Mouse (Mus musculus) macrophage (primary cell): ENCODE results near the gene Vars. TPM values are rescaled to one million over a fixed set of nuclear protein-coding genes. Genes with fewer than 3 reads are reported as not detected.
A peak's percentile ranks its signal among the peaks of the same experiment; 100 is the strongest.
"Not testable (repeated sequence)": the region's sequence is repeated elsewhere in the genome, so short reads cannot be mapped to it uniquely, and the experiment has no call there.

Source experiments
- H3K27ac ChIP-seq: fragments of 350-480 bp; formaldehyde crosslinking; 2 replicates; pipeline ENCODE4 v1.9.0; 2021
- H3K36me3 ChIP-seq: fragments of 350-480 bp; formaldehyde crosslinking; 2 replicates; pipeline ENCODE4 v1.9.0; 2021; ENCODE audit errors: inconsistent target
- H3K4me3 ChIP-seq: fragments of 350-480 bp; formaldehyde crosslinking; 2 replicates; pipeline ENCODE4 v1.9.0; 2021; ENCODE audit errors: inconsistent target
- H3K79me2 ChIP-seq: fragments of 350-480 bp; formaldehyde crosslinking; 2 replicates; pipeline ENCODE4 v1.9.0; 2021; ENCODE audit errors: inconsistent target
- WGBS: methylation state at CpG from one replicate; pipeline ENCODE4 v1.1.7; 2026; ENCODE audit warnings: inconsistent platforms; ENCODE audit not compliant: missing documents; 5-methylcytosine and 5-hydroxymethylcytosine counted together
- polyA plus RNA-seq: library from polyadenylated mRNA; stranded (reverse); fragments of 250-400 nt; gene quantifications from 3 replicates; pipeline ENCODE4 v1.2.4, GENCODE M21; 2018; ENCODE audit warnings: inconsistent platforms

Gene Vars
- polyA plus RNA-seq, 1 experiment from 2014 or later = 7.7 TPM

DNA sequence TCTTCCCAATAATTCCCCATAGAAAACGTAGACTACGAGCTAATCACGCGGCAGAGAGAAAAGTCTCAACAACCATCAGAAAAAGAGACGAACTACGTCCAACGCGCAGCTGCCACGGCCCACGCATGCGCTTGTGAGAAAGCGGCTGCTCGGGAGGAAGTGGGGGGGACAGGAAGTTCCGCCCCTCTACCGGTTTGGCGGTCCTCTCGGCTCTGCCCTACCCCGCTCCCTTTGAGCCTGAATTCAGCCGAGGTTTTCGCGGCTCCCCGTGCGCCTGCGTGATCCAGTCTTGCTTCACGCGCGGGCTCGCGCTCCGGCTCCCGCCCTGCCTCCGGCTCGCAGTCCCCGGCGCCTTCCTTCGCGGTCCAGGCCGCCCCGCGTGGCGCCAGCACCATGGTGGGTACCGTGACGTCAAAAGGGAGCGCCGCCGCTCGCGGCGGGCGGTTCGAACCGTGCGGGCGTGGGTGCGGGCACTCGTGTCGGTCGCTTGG is 19.1 kb upstream of the Vars start, which contains the start of gene Lsm2:
Gene Lsm2 (plus strand): TSS at position 173 of the 491 bp plus-strand sequence.
- Histone ChIP-seq H3K79me2 (peaks cover 31% of the 10 kb centered on the region), H3K4me3 (peak within 1 kb of the TSS; percentile 84), H3K36me3 (peaks cover 11% of the 10 kb centered on the region; the same call in 1 of the 2 replicates), H3K27ac (peak within 1 kb of the TSS; percentile 68)
- 1% methylated on average over 55 of the region's 58 CpGs for WGBS

DNA sequence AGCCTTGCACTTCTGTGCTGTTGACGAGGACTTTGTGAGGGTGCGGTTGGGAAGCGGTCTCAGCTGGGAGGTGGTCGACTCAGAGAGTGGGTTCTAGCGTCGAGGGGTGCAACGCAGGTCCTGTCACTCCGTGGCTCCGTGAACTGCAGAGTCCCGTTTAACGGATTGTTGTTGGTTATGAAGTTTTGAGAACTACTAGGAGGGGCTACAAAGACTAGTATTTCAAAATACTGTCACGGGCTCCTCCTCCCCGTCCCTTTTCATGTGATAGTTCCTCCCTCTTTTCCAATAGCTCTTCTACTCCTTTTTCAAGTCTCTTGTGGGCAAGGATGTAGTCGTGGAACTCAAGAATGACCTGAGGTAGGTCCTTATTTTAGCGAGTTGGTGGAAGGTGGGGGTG is 18.5 kb upstream of the Vars start:
- peak overlapping the region; percentile 68 for H3K27ac ChIP-seq
- H3K79me2 ChIP-seq = peaks cover 31% of the 10 kb centered on the region
- WGBS = 1% methylated on average over 15 of the region's 15 CpGs
- peak overlapping the region; percentile 84 for H3K4me3 ChIP-seq
- H3K36me3 ChIP-seq = peaks cover 11% of the 10 kb centered on the region; the same call in 1 of the 2 replicates

DNA sequence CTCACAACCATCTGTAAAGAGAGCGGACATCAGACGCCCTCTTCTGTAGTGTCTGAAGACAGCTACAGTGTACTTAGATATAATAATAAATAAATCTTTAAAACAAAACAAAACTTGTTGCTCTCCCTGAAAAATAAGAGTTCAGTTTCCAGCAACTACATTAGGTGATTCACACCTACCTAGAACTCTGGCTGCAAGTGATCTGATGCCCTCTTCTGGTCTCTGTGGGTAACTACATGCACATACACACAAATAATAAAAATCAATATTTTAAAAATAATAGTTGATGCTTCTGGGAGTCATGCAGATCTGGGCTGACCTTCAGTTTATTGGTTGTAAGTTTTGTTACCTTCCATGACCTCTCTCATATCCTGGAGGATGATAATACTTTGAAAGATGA is 16.6 kb upstream of the Vars start:
- peaks cover 11% of the 10 kb centered on the region; the same call in 1 of the 2 replicates for H3K36me3 ChIP-seq
- H3K27ac ChIP-seq = no peak overlapping the region
- H3K4me3 ChIP-seq = no peak overlapping the region
- H3K79me2 ChIP-seq = peaks cover 31% of the 10 kb centered on the region
- WGBS = 94% methylated on average over 2 of the region's 2 CpGs

- Histone ChIP-seq H3K36me3 (no peaks in the 10 kb centered on the region), H3K79me2 (peaks cover 34% of the 10 kb centered on the region), H3K27ac (no peak overlapping the region), H3K4me3 (no peak overlapping the region)
Observed at GRCm38 (mm10) chr17:34994751-34995150, 6.0 kb upstream of the Vars start.

DNA sequence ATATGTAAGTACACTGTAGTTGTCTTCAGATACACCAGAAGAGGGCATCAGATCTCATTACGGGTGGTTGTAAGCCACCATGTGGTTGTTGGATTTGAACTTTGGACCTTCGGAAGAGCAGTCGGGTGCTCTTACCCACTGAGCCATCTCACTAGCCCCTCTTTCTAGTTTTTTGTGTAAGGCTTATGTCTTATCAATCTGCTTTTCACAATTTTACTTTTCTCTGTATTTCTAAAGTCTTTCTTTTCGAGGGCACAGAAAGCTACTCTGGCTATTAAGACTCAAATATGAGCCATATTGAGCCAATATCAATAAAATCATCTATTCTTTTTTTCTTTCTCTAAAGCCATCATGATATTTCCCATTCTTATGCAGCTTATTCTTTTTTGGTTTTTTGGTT is 5.6 kb upstream of the Vars start:
- H3K27ac ChIP-seq, H3K4me3 ChIP-seq, H3K36me3 ChIP-seq: not testable (repeated sequence)
- WGBS = 77% methylated on average over 4 of the region's 4 CpGs
- peaks cover 37% of the 10 kb centered on the region for H3K79me2 ChIP-seq

DNA sequence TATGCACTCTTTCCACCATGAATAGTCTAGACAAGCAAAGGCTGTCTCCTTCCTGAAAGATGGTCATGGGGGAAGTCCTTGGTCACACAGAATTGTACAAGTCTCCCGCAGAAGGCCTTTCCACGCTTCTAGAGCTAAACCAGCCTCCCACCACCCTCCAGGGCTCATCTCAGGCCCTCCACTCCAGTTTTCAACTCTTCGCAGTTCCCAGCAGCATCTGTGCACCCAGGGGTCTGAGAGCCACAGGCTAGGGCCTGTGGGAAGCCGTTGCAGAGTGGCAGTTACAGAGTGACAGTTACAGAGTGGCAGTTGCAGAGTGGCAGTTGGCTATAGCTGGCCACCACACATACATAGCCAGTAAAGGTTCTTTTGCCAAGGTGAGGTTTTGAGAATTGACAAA is 4.9 kb upstream of the Vars start:
- not testable (repeated sequence) for H3K36me3 ChIP-seq, H3K4me3 ChIP-seq, H3K27ac ChIP-seq
- peaks cover 37% of the 10 kb centered on the region for H3K79me2 ChIP-seq
- 69% methylated on average over 4 of the region's 4 CpGs for WGBS

DNA sequence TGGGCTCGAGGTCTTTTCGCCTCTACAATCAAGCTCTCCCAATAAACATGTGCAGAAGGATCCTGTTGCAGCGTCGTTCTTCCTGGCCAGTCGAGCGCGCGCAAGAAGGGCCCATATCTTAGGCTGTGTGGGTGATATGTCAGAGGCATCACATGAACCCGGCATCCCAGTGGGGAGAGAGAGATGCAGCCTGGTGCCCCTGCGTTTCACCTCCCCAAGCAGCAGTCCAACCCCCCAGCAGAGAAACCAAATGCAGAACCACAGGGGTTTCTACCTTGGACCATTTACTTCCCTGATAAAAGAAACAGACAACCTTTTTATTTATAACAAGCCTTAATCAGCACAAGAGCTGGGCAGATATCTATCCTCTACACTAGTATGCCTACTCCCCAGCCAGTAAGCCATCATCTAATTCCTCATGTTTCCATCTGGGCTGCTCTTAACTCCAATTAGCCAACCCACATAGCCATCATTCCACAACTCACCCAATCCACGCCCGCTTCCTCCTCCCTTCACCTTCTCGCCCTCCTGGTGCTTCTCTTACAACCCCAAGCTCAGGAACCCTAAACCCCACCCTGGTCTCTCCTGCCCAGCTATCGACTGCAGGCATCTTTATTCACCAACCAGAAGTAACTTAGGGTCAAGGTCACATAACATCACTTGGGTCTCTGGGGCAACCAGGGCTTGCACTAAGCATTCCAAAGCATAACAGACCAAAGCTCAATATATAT is 4.2 kb upstream of the Vars start:
- Histone ChIP-seq H3K4me3 (no peak overlapping the region), H3K79me2 (peaks cover 37% of the 10 kb centered on the region), H3K27ac (no peak overlapping the region), H3K36me3 (no peaks in the 10 kb centered on the region)
- WGBS = 86% methylated on average over 12 of the region's 14 CpGs

DNA sequence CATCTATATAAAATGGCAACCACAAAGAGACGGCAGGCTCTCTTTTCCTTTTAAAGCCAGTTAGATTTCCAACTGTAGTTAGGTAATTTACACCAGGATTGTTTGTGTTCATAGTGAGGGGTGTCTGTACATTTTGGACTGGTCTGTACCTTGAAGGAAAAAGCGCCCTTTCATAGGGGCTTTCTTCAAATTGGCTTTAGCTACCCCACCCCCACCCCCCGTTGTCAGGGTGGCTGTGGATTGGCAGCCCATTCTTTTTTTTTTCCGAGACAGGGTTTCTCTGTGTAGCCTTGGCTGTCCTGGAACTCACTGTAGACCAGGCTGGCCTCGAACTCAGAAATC is 3.7 kb upstream of the Vars start:
- peaks cover 37% of the 10 kb centered on the region for H3K79me2 ChIP-seq
- 81% methylated on average over 3 of the region's 5 CpGs for WGBS
- H3K4me3 ChIP-seq = no peak overlapping the region
- no peaks in the 10 kb centered on the region for H3K36me3 ChIP-seq
- no peak overlapping the region for H3K27ac ChIP-seq

DNA sequence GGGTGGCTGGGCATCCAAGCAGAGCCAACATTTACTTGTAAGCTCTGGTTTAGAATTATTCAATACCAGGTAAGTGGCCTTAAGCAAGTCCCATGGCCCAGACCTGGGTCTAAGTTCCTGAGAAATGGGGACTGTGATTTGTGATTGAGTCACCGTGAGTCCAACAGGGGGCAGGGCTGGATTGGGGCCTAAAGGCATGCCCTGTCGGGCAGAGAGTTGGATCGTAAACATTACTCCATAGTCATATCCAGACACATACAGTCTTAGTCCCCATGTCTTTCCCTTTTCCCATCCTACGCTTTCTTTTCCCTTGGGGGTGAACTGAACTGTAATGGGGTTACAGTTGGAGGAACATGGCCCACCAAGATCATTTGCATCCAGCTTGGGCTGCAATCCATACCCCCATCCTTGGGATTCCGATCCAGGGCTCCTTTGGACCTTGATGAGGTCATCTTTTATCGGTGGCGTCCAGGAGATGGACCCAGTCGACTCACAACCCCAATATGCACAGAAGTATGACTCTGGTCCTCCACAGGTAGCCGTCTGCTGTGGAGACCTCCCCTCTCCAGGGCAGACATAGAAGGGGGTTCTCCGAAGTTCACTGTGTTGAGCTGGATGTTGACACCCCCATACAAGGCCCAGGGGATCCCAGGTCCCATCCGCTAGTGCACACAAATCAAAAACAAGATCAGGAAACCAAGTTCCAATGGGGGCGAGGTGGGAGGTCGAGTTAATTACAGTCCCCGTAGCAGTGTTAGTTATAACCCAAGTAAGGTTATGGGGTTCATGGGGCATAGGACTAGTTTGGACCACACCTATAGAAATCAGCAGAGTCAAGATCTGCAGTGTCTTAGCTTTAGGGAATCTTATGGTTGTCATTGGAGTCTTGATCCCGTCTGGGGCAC is 2.0 kb upstream of the Vars start:
- H3K36me3 ChIP-seq = no peaks in the 10 kb centered on the region
- peaks cover 54% of the 10 kb centered on the region for H3K79me2 ChIP-seq
- H3K27ac ChIP-seq = peak overlapping the region; percentile 94
- peak overlapping the region; percentile 72 for H3K4me3 ChIP-seq
- 58% methylated on average over 15 of the region's 15 CpGs for WGBS

- Histone ChIP-seq H3K4me3 (peak overlapping the region; percentile 72), H3K79me2 (peaks cover 67% of the 10 kb centered on the region), H3K27ac (peak overlapping the region; percentile 94)
- H3K36me3 ChIP-seq = not testable (repeated sequence)
- 0% methylated on average over 26 of the region's 32 CpGs for WGBS
Observed at GRCm38 (mm10) chr17:34999871-35000716, 693 bp upstream of the Vars start.

GRCm38 (mm10) chr17:35001452-35002152 is 815 bp downstream of the Vars start:
- H3K4me3 ChIP-seq = peak overlapping the region; percentile 40
- WGBS = 1% methylated on average over 35 of the region's 35 CpGs
- H3K79me2 ChIP-seq = peaks cover 67% of the 10 kb centered on the region
- peak overlapping the region; percentile 70 for H3K27ac ChIP-seq
- H3K36me3 ChIP-seq = peaks cover 13% of the 10 kb centered on the region; the same call in 1 of the 2 replicates

- peaks cover 60% of the 10 kb centered on the region for H3K79me2 ChIP-seq
- H3K36me3 ChIP-seq = peaks cover 13% of the 10 kb centered on the region; the same call in 1 of the 2 replicates
- peak overlapping the region; percentile 40 for H3K4me3 ChIP-seq
- H3K27ac ChIP-seq = peak overlapping the region; percentile 70
- WGBS = 3% methylated on average over 12 of the region's 12 CpGs
Observed at GRCm38 (mm10) chr17:35002153-35002865, 1.5 kb downstream of the Vars start.
